Mouse (Mus musculus): ENCODE measurements around the gene Tmem170b. TPM values are rescaled to one million over a fixed set of nuclear protein-coding genes. Genes with fewer than 3 reads are reported as not detected.
"Not testable (repeated sequence)": the region's sequence is repeated elsewhere in the genome, so short reads cannot be mapped to it uniquely, and the experiment has no call there.

The Tmem170b gene
- polyA plus RNA-seq, 1 experiment, result 0.73 TPM

GRCm38 (mm10) chr13:41662401-41663070, 56.8 kb downstream of the Tmem170b start:
- Histone ChIP-seq H3K79me2 (ENCODE audit: control insufficient read depth, insufficient read depth) (no peaks in the 10 kb centered on the region), H3K36me3 (ENCODE audit: control insufficient read depth, insufficient read depth) (no peaks in the 10 kb centered on the region), H3ac (ENCODE audit: control insufficient read depth, insufficient read length, low read depth) (peak overlapping the region; percentile 18), H3K4me3 (ENCODE audit: insufficient read depth, poor library complexity, severe bottlenecking) (no peak overlapping the region), H3K79me3 (ENCODE audit: low read depth) (no peaks in the 10 kb centered on the region), H3K27me3 (ENCODE audit: control insufficient read depth, insufficient read depth, insufficient read length) (no peaks in the 10 kb centered on the region)
- no peak for TF ChIP-seq MYOG (IDR thresholded peaks at IDR 0.05; ENCODE audit: control insufficient read depth, extremely low read depth, insufficient read length)
- TF ChIP-seq CTCF (IDR thresholded peaks at IDR 0.05; ENCODE audit: control insufficient read depth, insufficient read depth, insufficient read length), result no peak
- peak; percentile 57 for TF ChIP-seq MAX (IDR thresholded peaks at IDR 0.05)
- TF ChIP-seq MYOD1 (IDR thresholded peaks at IDR 0.05; ENCODE audit: control insufficient read depth, insufficient read length, low read depth), result peak; percentile 78

- Histone ChIP-seq H3ac (ENCODE audit: control insufficient read depth, insufficient read length, low read depth) (no peak overlapping the region), H3K79me3 (ENCODE audit: low read depth) (no peaks in the 10 kb centered on the region), H3K4me3 (ENCODE audit: insufficient read depth, poor library complexity, severe bottlenecking) (no peak overlapping the region), H3K36me3 (ENCODE audit: control insufficient read depth, insufficient read depth) (no peaks in the 10 kb centered on the region), H3K27me3 (ENCODE audit: control insufficient read depth, insufficient read depth, insufficient read length) (no peaks in the 10 kb centered on the region), H3K79me2 (ENCODE audit: control insufficient read depth, insufficient read depth) (no peaks in the 10 kb centered on the region)
- TF ChIP-seq FOSL1 (IDR thresholded peaks at IDR 0.05; ENCODE audit: insufficient read depth, low read length, poor library complexity, severe bottlenecking) (no peak), MYOG (IDR thresholded peaks at IDR 0.05; ENCODE audit: control insufficient read depth, extremely low read depth, insufficient read length) (no peak), MYOD1 (IDR thresholded peaks at IDR 0.05; ENCODE audit: control insufficient read depth, insufficient read length, low read depth) (no peak), USF1 (IDR thresholded peaks at IDR 0.05; ENCODE audit: low read depth) (no peak), CEBPB (IDR thresholded peaks at IDR 0.05; ENCODE audit: low read depth) (no peak)
These were observed 57.9 kb downstream of the Tmem170b start for GRCm38 (mm10) chr13:41663501-41664195.

GRCm38 (mm10) chr13:41669951-41670350, 64.2 kb downstream of the Tmem170b start:
- no peaks in the 10 kb centered on the region for H3K79me2 ChIP-seq (ENCODE audit: control insufficient read depth, insufficient read depth)
- H3ac ChIP-seq (ENCODE audit: control insufficient read depth, insufficient read length, low read depth), result no peak overlapping the region
- no peaks in the 10 kb centered on the region for H3K27me3 ChIP-seq (ENCODE audit: control insufficient read depth, insufficient read depth, insufficient read length)
- no peak overlapping the region for H3K4me3 ChIP-seq (ENCODE audit: insufficient read depth, poor library complexity, severe bottlenecking)
- no peaks in the 10 kb centered on the region for H3K36me3 ChIP-seq (ENCODE audit: control insufficient read depth, insufficient read depth)
- TF ChIP-seq MYOD1 (IDR thresholded peaks at IDR 0.05; ENCODE audit: control insufficient read depth, insufficient read length, low read depth), result no peak
- TF ChIP-seq MYOG (IDR thresholded peaks at IDR 0.05; ENCODE audit: control insufficient read depth, extremely low read depth, insufficient read length), result no peak
- no peak for TF ChIP-seq CEBPB (IDR thresholded peaks at IDR 0.05; ENCODE audit: low read depth)
- no peaks in the 10 kb centered on the region for H3K79me3 ChIP-seq (ENCODE audit: low read depth)

- Histone ChIP-seq H3K4me3 (ENCODE audit: insufficient read depth, poor library complexity, severe bottlenecking) (no peak overlapping the region), H3K79me3 (ENCODE audit: low read depth) (no peaks in the 10 kb centered on the region), H3K79me2 (ENCODE audit: control insufficient read depth, insufficient read depth) (no peaks in the 10 kb centered on the region), H3K27me3 (ENCODE audit: control insufficient read depth, insufficient read depth, insufficient read length) (no peaks in the 10 kb centered on the region), H3K36me3 (ENCODE audit: control insufficient read depth, insufficient read depth) (no peaks in the 10 kb centered on the region), H3ac (ENCODE audit: control insufficient read depth, insufficient read length, low read depth) (peak overlapping the region; percentile 27)
- no peak for TF ChIP-seq FOSL1 (IDR thresholded peaks at IDR 0.05; ENCODE audit: insufficient read depth, low read length, poor library complexity, severe bottlenecking)
- peak; percentile 11 for TF ChIP-seq MAX (IDR thresholded peaks at IDR 0.05)
These were observed 64.9 kb downstream of the Tmem170b start for GRCm38 (mm10) chr13:41670386-41671130.

- TF ChIP-seq MYOD1 (IDR thresholded peaks at IDR 0.05; ENCODE audit: control insufficient read depth, insufficient read length, low read depth) (no peak), MYOG (IDR thresholded peaks at IDR 0.05; ENCODE audit: control insufficient read depth, extremely low read depth, insufficient read length) (no peak), FOSL1 (IDR thresholded peaks at IDR 0.05; ENCODE audit: insufficient read depth, low read length, poor library complexity, severe bottlenecking) (no peak), MAX (IDR thresholded peaks at IDR 0.05) (no peak), USF1 (IDR thresholded peaks at IDR 0.05; ENCODE audit: low read depth) (no peak), CEBPB (IDR thresholded peaks at IDR 0.05; ENCODE audit: low read depth) (no peak), CTCF (IDR thresholded peaks at IDR 0.05; ENCODE audit: control insufficient read depth, insufficient read depth, insufficient read length) (no peak)
- Histone ChIP-seq H3K4me3 (ENCODE audit: insufficient read depth, poor library complexity, severe bottlenecking) (no peak overlapping the region), H3K79me3 (ENCODE audit: low read depth) (no peaks in the 10 kb centered on the region), H3K36me3 (ENCODE audit: control insufficient read depth, insufficient read depth) (no peaks in the 10 kb centered on the region), H3K79me2 (ENCODE audit: control insufficient read depth, insufficient read depth) (no peaks in the 10 kb centered on the region), H3K27me3 (ENCODE audit: control insufficient read depth, insufficient read depth, insufficient read length) (no peaks in the 10 kb centered on the region), H3ac (ENCODE audit: control insufficient read depth, insufficient read length, low read depth) (no peak overlapping the region)
These were observed 65.5 kb downstream of the Tmem170b start for GRCm38 (mm10) chr13:41671136-41671705.

- H3K4me3 ChIP-seq (ENCODE audit: insufficient read depth, poor library complexity, severe bottlenecking); H3K79me3 ChIP-seq (ENCODE audit: low read depth); H3K27me3 ChIP-seq (ENCODE audit: control insufficient read depth, insufficient read depth, insufficient read length); H3ac ChIP-seq (ENCODE audit: control insufficient read depth, insufficient read length, low read depth); H3K36me3 ChIP-seq (ENCODE audit: control insufficient read depth, insufficient read depth); H3K79me2 ChIP-seq (ENCODE audit: control insufficient read depth, insufficient read depth): not testable (repeated sequence)
These were observed 67.2 kb downstream of the Tmem170b start for GRCm38 (mm10) chr13:41672904-41673303.

All from C2C12 (cell line).